Mouse (Mus musculus) lung, postnatal 0 days (tissue): ENCODE data around the gene Cdc42. TPM values are rescaled to one million over a fixed set of nuclear protein-coding genes. Genes with fewer than 3 reads are reported as not detected.
A peak's percentile ranks its signal among the peaks of the same experiment; 100 is the strongest.

Experiments
- ATAC-seq: fragments of 200-750 bp; cut with Nextera tagmentation; 2 replicates; pipeline ENCODE4 v1.8.0; 2017; ENCODE audit warnings: moderate library complexity
- DNase-seq: peaks from one replicate; pipeline ENCODE4 v3.0.0-alpha.2; 2016; ENCODE audit warnings: low spot score
- H3K27ac ChIP-seq: fragments of 300-500 bp; sonication (generic); 2 replicates; pipeline ENCODE4 v1.5.1; 2014; ENCODE audit warnings: antibody characterized with exemption, mild to moderate bottlenecking, low read length, mixed read lengths
- H3K27me3 ChIP-seq: fragments of 300-500 bp; sonication (generic); replicated peaks from 2 replicates; pipeline ENCODE4 v1.6.1; 2014; ENCODE audit warnings: low read length, mixed read lengths; ENCODE audit not compliant: insufficient read depth
- H3K36me3 ChIP-seq: fragments of 300-500 bp; sonication (generic); 2 replicates; pipeline ENCODE4 v1.6.1; 2014; ENCODE audit warnings: low read length, mixed read lengths; ENCODE audit not compliant: insufficient read depth
- H3K4me1 ChIP-seq: fragments of 300-500 bp; sonication (generic); 2 replicates; pipeline ENCODE4 v1.6.1; 2014; ENCODE audit warnings: antibody characterized with exemption, low read depth, low read length, mixed read lengths; ENCODE audit not compliant: insufficient read depth
- H3K4me2 ChIP-seq: fragments of 300-500 bp; sonication (generic); replicated peaks from 2 replicates; pipeline ENCODE4 v1.6.1; 2014; ENCODE audit warnings: low read depth, mild to moderate bottlenecking, low read length, moderate library complexity, mixed read lengths
- H3K4me3 ChIP-seq: fragments of 300-500 bp; sonication (generic); 2 replicates; pipeline ENCODE4 v1.5.1; 2014; ENCODE audit warnings: low read depth, low read length
- H3K9ac ChIP-seq: fragments of 300-500 bp; sonication (generic); replicated peaks from 2 replicates; pipeline ENCODE4 v1.6.1; 2014; ENCODE audit warnings: low read depth, mild to moderate bottlenecking
- H3K9me3 ChIP-seq: fragments of 300-500 bp; sonication (generic); 2 replicates; pipeline ENCODE4 v1.6.1; 2016; ENCODE audit warnings: low read length, mixed read lengths
- CTCF ChIP-seq: IDR thresholded peaks from 2 replicates; pipeline ENCODE4 v1.5.1; 2016; ENCODE audit warnings: antibody characterized with exemption, mild to moderate bottlenecking
- EP300 ChIP-seq: IDR thresholded peaks from 2 replicates; pipeline ENCODE4 v1.6.1; 2016; ENCODE audit warnings: antibody characterized with exemption, mild to moderate bottlenecking, control low read depth
- WGBS: fragments of 180-500 bp; shearing (Covaris S2); extraction: QIAGEN DNeasy Blood & Tissue Kit; methylation state at CpG from one replicate; pipeline ENCODE4 v1.1.7; 2014; 5-methylcytosine and 5-hydroxymethylcytosine counted together
- polyA plus RNA-seq: library from polyadenylated mRNA; unstranded; fragments of >200 nt; fragmentation: Nextera tagmentation; extraction: Ambion mirVana; gene quantifications from 2 replicates; pipeline ENCODE4 v1.2.1, GENCODE M21; 2015

The Cdc42 gene
- polyA plus RNA-seq, 1 experiment from 2014 or later = 545 TPM

GRCm38 (mm10) chr4:137379713-137380255, 22.3 kb upstream of the Cdc42 start:
- DNase-seq = no peak

GRCm38 (mm10) chr4:137379085-137379484, 21.6 kb upstream of the Cdc42 start:
- no peak overlapping the region for H3K9ac ChIP-seq
- H3K4me2 ChIP-seq = no peak overlapping the region
- DNase-seq (no peak), ATAC-seq (no peak)
- H3K27ac ChIP-seq = no peak overlapping the region
- H3K9me3 ChIP-seq = no peaks in the 10 kb centered on the region
- H3K27me3 ChIP-seq = no peaks in the 10 kb centered on the region
- no peaks in the 10 kb centered on the region for H3K36me3 ChIP-seq
- H3K4me1 ChIP-seq = 0 out of 2 replicates have a peak, but pooled peaks cover under 1% of the 10 kb centered on the region
- H3K4me3 ChIP-seq = no peak overlapping the region
- WGBS = 94% methylated on average over 3 of the region's 3 CpGs
- TF ChIP-seq EP300 (no peak), CTCF (no peak)

More at GRCm38 (mm10) chr4:137379713-137380255, 22.3 kb upstream of the Cdc42 start:
- no peaks in the 10 kb centered on the region for H3K9me3 ChIP-seq
- WGBS = 92% methylated on average over 10 of the region's 10 CpGs
- ATAC-seq = no peak
- no peak overlapping the region for H3K4me2 ChIP-seq
- H3K9ac ChIP-seq = no peak overlapping the region
- no peak overlapping the region for H3K27ac ChIP-seq
- H3K27me3 ChIP-seq = no peaks in the 10 kb centered on the region
- no peak overlapping the region for H3K4me3 ChIP-seq
- TF ChIP-seq CTCF (no peak), EP300 (no peak)
- no peaks in the 10 kb centered on the region for H3K36me3 ChIP-seq
- H3K4me1 ChIP-seq = no peaks in the 10 kb centered on the region

DNA sequence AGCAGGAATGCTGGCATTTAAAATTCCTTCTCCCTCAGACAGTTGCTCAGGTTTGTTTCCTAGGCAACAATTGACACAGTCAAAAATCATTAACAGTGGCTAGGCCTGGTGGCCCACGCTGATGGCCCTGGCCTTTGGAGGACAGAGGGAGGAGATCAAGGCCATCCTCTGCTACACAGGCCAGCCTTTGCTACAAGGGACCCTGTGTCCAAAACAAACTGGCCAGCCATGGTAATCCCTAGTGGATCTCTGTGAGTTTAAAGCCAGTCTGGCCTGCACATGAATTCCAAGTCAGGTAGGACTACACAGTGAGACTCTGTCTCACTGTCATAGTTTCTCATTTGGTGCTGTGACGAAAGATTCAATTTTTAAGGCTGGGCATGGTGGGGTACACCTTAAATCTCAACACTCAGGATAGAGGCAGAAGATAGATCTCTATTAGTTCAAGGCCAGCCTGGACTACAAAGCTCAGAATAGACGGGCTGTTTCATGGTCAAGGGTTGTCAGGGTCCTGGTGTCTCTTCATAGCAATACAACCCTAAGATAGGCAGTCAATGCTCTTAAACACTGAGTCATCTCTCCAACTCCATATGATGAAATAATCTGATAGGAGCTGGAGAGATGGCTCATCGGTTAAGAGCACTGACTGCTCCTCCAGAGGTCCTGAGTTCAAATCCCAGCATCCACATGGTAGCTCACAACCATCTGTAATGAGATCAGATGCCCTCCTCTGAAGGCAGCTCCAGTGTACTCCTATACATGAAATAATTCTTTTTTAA, 20.2 kb upstream of the Cdc42 start:
- no peak for TF ChIP-seq CTCF
- no peak for TF ChIP-seq EP300
- no peak overlapping the region for H3K4me3 ChIP-seq
- 0 out of 2 replicates have a peak, but pooled peaks cover 5% of the 10 kb centered on the region for H3K4me1 ChIP-seq
- ATAC-seq (no peak), DNase-seq (no peak)
- no peak overlapping the region for H3K9ac ChIP-seq
- no peaks in the 10 kb centered on the region for H3K9me3 ChIP-seq
- no peaks in the 10 kb centered on the region for H3K27me3 ChIP-seq
- 77% methylated on average over 4 of the region's 4 CpGs for WGBS
- no peak overlapping the region for H3K4me2 ChIP-seq
- no peak overlapping the region for H3K27ac ChIP-seq
- no peaks in the 10 kb centered on the region for H3K36me3 ChIP-seq

GRCm38 (mm10) chr4:137376778-137377177, 19.3 kb upstream of the Cdc42 start:
- Histone ChIP-seq H3K9ac (no peak overlapping the region), H3K36me3 (no peaks in the 10 kb centered on the region), H3K9me3 (no peaks in the 10 kb centered on the region), H3K27ac (no peak overlapping the region), H3K27me3 (no peaks in the 10 kb centered on the region), H3K4me1 (0 out of 2 replicates have a peak, but pooled peaks cover 5% of the 10 kb centered on the region), H3K4me3 (no peak overlapping the region), H3K4me2 (no peak overlapping the region)
- peak; percentile 53 for ATAC-seq
- peak; percentile 64 for DNase-seq
- TF ChIP-seq CTCF (peak; percentile 25; the same call in 1 of the 2 replicates), EP300 (no peak)
- WGBS = 22% methylated on average over 2 of the region's 2 CpGs

- DNase-seq (peak; percentile 68), ATAC-seq (peak; percentile 36)
- Histone ChIP-seq H3K36me3 (no peaks in the 10 kb centered on the region), H3K4me1 (peaks cover 5% of the 10 kb centered on the region; the same call in 1 of the 2 replicates), H3K27me3 (no peaks in the 10 kb centered on the region), H3K27ac (peak overlapping the region; percentile 43), H3K4me2 (no peak overlapping the region), H3K9ac (no peak overlapping the region), H3K4me3 (no peak overlapping the region), H3K9me3 (no peaks in the 10 kb centered on the region)
- 41% methylated on average over 19 of the region's 19 CpGs for WGBS
- TF ChIP-seq EP300 = no peak
- TF ChIP-seq CTCF = no peak
Measured at GRCm38 (mm10) chr4:137375314-137376278, 18.1 kb upstream of the Cdc42 start.

DNA sequence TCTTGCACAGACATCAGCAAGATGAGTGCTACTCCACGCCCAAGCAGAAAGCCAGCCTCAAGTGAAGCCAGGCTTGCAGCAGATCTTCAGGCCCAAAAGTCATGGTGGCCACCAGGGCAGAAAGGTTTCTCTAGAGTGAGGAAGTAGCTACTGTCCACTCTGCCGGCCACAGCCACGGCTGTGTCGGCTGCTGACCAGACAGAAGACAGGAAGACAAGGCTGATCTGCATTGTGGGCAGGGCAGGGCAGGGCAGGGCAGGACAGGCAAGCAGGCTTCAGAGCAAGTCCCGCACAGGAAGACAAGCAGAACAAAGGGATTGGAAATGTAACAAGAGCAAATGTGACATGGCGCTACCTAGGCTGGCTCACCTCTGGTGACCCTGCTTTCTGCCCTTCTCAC, 16.2 kb upstream of the Cdc42 start:
- TF ChIP-seq EP300 (no peak), CTCF (no peak)
- ATAC-seq = peak; percentile 53
- Histone ChIP-seq H3K36me3 (no peaks in the 10 kb centered on the region), H3K4me2 (no peak overlapping the region), H3K27ac (no peak overlapping the region), H3K4me3 (no peak overlapping the region), H3K9ac (no peak overlapping the region), H3K4me1 (peaks cover 8% of the 10 kb centered on the region; the same call in 1 of the 2 replicates), H3K27me3 (no peaks in the 10 kb centered on the region), H3K9me3 (no peaks in the 10 kb centered on the region)
- WGBS = 62% methylated on average over 6 of the region's 6 CpGs
- DNase-seq = no peak
